Mouse (Mus musculus) erythroblast, embryonic 14.5 days (primary cell): ENCODE measurements around the gene Mcpt9.

ENCODE experiments used
- GATA1 ChIP-seq: IDR thresholded peaks from 2 replicates; pipeline ENCODE4 v1.6.1; 2012; ENCODE audit warnings: low read length, inconsistent platforms, mixed read lengths
- TAL1 ChIP-seq: IDR thresholded peaks from 3 replicates; pipeline ENCODE4 v1.6.1; 2012; ENCODE audit warnings: low read length, inconsistent platforms, mixed read lengths

GRCm38 (mm10) chr14:56055408-56055807 is 25.1 kb upstream of the Mcpt9 start:
- TF ChIP-seq GATA1: no peak
- TF ChIP-seq TAL1: no peak
